Mouse (Mus musculus): ENCODE results near the gene Pkmyt1.

Pkmyt1 gene

GRCm38 (mm10) chr17:23721886-23722285 is 4.2 kb upstream of the Pkmyt1 start:
- DNase-seq (ENCODE audit: low read depth, low spot score) = no peak

GRCm38 (mm10) chr17:23722376-23723125 is 3.6 kb upstream of the Pkmyt1 start, which contains the start of gene 1520401A03Rik:
Gene 1520401A03Rik (minus strand): TSS chr17:23722783.
- no peak for DNase-seq (ENCODE audit: low read depth, low spot score)

- DNase-seq (ENCODE audit: low read depth, low spot score) = peak; percentile 39
Observed at GRCm38 (mm10) chr17:23725477-23725876, 659 bp upstream of the Pkmyt1 start.

- DNase-seq (ENCODE audit: low read depth, low spot score) = peak; percentile 83
Observed at GRCm38 (mm10) chr17:23726758-23727142, 614 bp downstream of the Pkmyt1 start.

- no peak for DNase-seq (ENCODE audit: low read depth, low spot score)
Observed at GRCm38 (mm10) chr17:23730441-23730840, 4.3 kb downstream of the Pkmyt1 start.

- DNase-seq (ENCODE audit: low read depth, low spot score) = no peak
Observed at GRCm38 (mm10) chr17:23734341-23734740, 8.2 kb downstream of the Pkmyt1 start.

- DNase-seq (ENCODE audit: low read depth, low spot score) = no peak
Observed at GRCm38 (mm10) chr17:23737493-23738445, 11.6 kb downstream of the Pkmyt1 start.

- no peak for DNase-seq (ENCODE audit: low read depth, low spot score)
Observed at GRCm38 (mm10) chr17:23738836-23739201, 12.7 kb downstream of the Pkmyt1 start.

- no peak for DNase-seq (ENCODE audit: low read depth, low spot score)
Observed at GRCm38 (mm10) chr17:23739202-23740135, 13.3 kb downstream of the Pkmyt1 start.

- DNase-seq (ENCODE audit: low read depth, low spot score) = peak; percentile 92
Observed at GRCm38 (mm10) chr17:23740136-23740584, 14.0 kb downstream of the Pkmyt1 start.

GRCm38 (mm10) chr17:23740598-23741021 is 14.5 kb downstream of the Pkmyt1 start, which contains the start of gene Paqr4:
Gene Paqr4 (minus strand): TSS chr17:23740867.
- no peak for DNase-seq (ENCODE audit: low read depth, low spot score)

GRCm38 (mm10) chr17:23741359-23742209 is 15.4 kb downstream of the Pkmyt1 start:
- DNase-seq (ENCODE audit: low read depth, low spot score) = no peak

- DNase-seq (ENCODE audit: low read depth, low spot score) = peak; percentile 75
Observed at GRCm38 (mm10) chr17:23742210-23742793, 16.2 kb downstream of the Pkmyt1 start.

- peak; percentile 69 for DNase-seq (ENCODE audit: low read depth, low spot score)
Observed at GRCm38 (mm10) chr17:23742941-23743340, 16.8 kb downstream of the Pkmyt1 start.

- no peak for DNase-seq (ENCODE audit: low read depth, low spot score)
Observed at GRCm38 (mm10) chr17:23744076-23744475, 17.9 kb downstream of the Pkmyt1 start.

- DNase-seq (ENCODE audit: low read depth, low spot score) = no peak
Observed at GRCm38 (mm10) chr17:23744651-23745050, 18.5 kb downstream of the Pkmyt1 start.

GRCm38 (mm10) chr17:23745301-23746251 is 19.4 kb downstream of the Pkmyt1 start, which contains the start of gene Kremen2:
Gene Kremen2 (minus strand): TSS chr17:23745833.
- DNase-seq (ENCODE audit: low read depth, low spot score) = no peak

GRCm38 (mm10) chr17:23746311-23746710 is 20.2 kb downstream of the Pkmyt1 start:
- peak; percentile 60 for DNase-seq (ENCODE audit: low read depth, low spot score)

GRCm38 (mm10) chr17:23746767-23747166 is 20.6 kb downstream of the Pkmyt1 start:
- no peak for DNase-seq (ENCODE audit: low read depth, low spot score)

Data from ZHBTc4 (cell line).